Mouse (Mus musculus) telencephalon, adult 2 months (tissue): ENCODE measurements around the gene Zcwpw1.
"Not testable (repeated sequence)": the region's sequence is repeated elsewhere in the genome, so short reads cannot be mapped to it uniquely, and the experiment has no call there.

Source experiments
- DNase-seq: peaks from one replicate; pipeline ENCODE4 v3.0.0-alpha.2; 2011; ENCODE audit warnings: low read depth, low spot score

The Zcwpw1 gene

GRCm38 (mm10) chr5:137833500-137833899 lies 45.9 kb downstream of the Zcwpw1 start:
- no peak for DNase-seq

DNA sequence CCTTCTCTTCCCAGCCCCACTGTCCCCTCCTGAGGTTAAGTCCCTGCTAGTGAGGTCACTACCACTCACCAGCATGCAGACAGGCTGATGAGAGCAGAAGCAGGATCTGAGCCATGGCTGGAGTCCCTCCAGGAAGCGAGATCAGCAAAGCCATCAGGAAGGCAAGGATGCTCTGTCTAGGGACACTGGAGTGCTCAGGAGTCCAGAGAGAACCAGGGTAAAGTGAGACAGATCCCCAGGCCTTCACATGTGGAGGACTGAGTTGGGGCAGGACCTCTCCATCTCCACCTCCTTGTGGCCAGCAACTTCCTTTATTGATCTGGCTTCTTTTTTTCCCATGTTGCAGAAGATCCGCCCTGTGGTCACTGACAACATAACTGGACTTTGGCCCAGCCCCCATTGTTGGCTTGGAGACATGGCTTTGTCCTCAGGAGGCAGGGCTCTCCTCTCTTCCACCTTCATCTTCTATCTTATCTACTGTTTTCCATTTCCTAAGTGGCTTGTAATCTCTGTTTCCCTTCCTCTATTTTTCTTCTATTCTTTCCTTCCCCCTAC lies 48.4 kb downstream of the Zcwpw1 start, which contains the start of gene Pilra:
Pilra (minus strand) TSS at position 316 of the 555 bp plus-strand sequence.
- DNase-seq = not testable (repeated sequence)

- no peak for DNase-seq
These were observed 49.0 kb downstream of the Zcwpw1 start for GRCm38 (mm10) chr5:137836611-137837010.

DNA sequence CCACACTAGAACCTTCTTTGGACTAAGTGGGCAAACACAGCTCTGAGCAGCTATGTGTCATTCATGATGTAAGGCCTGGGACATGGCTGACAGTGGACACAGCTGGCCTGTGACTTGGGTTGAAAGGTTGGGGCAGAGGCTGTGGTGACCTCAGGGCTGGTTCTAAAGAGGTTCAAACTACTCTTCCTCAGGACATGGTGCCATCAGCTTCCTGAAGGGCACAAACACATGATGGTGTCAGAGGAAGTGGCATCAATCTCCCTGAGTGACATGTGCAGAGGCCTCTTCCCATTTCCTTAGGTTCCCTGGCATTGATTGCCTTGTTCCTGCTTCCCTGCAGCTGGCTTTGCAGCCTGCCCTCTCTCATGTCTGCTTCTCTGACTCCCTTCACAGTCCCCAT lies 49.5 kb downstream of the Zcwpw1 start:
- DNase-seq = not testable (repeated sequence)

- DNase-seq = not testable (repeated sequence)
These were observed 62.7 kb downstream of the Zcwpw1 start for GRCm38 (mm10) chr5:137850313-137850712.

DNA sequence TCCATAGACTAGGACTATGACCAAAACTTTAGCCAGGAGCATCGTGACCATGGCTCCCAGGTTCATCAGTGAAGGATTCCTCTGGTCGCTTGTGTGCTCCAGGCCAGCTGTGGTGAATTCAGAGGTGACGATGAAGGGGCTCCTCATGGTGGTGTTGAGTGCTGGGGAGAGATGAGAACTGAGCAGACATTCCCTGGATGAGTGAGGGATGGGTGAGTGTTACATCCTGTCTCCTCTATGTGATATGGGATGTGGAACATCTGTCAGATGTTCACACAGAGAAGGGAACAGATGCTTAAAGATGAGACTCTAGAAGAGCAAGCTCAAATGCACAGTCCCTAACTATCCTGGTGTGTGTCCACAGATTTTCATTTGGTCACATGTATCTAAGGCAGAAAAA lies 67.3 kb downstream of the Zcwpw1 start:
- not testable (repeated sequence) for DNase-seq

DNA sequence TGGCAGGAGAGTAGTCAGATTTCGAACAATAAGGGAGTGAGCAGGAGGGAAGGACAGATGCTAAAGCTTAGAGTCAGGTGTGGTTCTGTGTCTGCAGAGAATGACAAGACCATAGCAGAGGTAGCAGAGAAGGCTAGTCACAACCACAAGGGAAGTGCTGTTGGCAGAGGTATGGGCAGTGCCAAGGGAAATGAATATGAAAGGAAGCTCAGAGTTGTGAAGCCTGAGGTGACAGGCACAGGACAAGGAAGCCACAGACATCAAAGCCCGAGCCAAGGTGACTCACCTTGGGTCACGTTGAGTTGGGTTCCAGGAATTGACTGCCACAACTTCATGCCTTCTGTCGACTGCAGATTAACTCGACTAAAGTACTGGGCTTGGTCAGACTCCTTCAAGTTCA lies 69.3 kb downstream of the Zcwpw1 start:
- not testable (repeated sequence) for DNase-seq

- DNase-seq = not testable (repeated sequence)
These were observed 70.5 kb downstream of the Zcwpw1 start, which contains the start of gene Pilrb1 for GRCm38 (mm10) chr5:137857960-137858710. TSS of gene Pilrb1 (minus strand) at chr5:137858106.

DNA sequence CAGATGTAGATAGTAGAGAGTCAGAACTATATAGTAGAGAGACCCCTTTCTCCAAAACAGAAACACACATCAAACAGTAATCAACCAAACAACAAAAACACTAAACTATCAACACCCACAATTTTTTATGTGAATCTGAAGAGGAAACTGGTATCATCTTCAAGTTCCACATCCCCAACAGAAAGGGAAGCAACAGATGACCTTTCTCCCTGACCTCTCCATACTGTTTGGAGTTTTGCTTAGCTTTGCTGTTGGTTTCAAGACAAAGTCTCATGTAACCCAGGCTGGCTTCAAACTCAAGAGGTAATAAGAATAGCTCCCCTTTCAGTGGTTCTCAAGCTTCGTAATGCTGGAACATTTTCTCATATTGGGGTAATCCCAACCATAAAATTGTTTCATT lies 76.4 kb downstream of the Zcwpw1 start:
- DNase-seq = not testable (repeated sequence)

DNA sequence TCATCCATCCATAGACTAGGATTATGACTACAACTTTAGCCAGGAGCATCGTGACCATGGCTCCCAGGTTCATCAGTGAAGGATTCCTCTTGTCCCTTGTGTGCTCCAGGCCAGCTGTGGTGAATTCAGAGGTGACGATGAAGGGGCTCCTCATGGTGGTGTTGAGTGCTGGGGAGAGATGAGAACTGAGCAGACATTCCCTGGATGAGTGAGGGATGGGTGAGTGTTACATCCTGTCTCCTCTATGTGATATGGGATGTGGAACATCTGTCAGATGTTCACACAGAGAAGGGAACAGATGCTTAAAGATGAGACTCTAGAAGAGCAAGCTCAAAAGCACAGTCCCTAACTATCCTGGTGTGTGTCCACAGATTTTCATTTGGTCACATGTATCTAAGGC lies 81.0 kb downstream of the Zcwpw1 start:
- not testable (repeated sequence) for DNase-seq

DNA sequence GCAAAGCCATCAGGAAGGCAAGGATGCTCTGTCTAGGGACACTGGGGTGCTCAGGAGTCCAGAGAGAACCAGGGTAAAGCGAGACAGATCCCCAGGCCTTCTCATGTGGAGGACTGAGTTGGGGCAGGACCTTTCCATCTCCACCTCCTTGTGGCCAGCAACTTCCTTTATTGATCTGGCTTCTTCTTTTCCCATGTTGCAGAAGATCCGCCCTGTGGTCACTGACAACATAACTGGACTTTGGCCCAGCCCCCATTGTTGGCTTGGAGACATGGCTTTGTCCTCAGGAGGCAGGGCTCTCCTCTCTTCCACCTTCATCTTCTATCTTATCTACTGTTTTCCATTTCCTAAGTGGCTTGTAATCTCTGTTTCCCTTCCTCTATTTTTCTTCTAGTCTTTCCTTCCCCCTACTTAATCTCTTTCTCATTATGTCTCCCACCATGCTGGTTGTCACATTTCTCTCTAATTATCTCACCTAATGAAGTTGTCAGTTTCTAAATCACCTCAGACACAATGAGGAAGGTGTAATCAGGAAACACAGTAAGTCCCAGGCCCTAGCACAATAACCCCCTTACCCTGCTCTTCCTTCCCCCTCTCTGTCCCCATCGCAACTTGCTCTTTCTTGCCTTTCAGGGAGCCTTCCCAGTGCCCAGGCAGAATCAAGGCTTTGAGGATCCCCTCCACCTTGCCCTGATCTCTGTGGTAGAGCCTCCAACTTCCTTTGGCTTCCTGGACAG lies 84.2 kb downstream of the Zcwpw1 start, which contains the start of gene Pilrb2:
Pilrb2 (minus strand) TSS at position 172 of the 737 bp plus-strand sequence.
- not testable (repeated sequence) for DNase-seq
